Mouse (Mus musculus) intestine, postnatal 0 days (tissue): ENCODE data around the gene Wdr20. TPM values are rescaled to one million over a fixed set of nuclear protein-coding genes. Genes with fewer than 3 reads are reported as not detected.
"Not testable (repeated sequence)": the region's sequence is repeated elsewhere in the genome, so short reads cannot be mapped to it uniquely, and the experiment has no call there.

Source experiments
- ATAC-seq: fragments of 200-750 bp; cut with Nextera tagmentation; 2 replicates; pipeline ENCODE4 v1.8.0; 2017; ENCODE audit warnings: mild to moderate bottlenecking, moderate TSS enrichment, moderate library complexity
- H3K27ac ChIP-seq: fragments of 300-500 bp; sonication (generic); 2 replicates; pipeline ENCODE4 v1.5.1; 2014; ENCODE audit warnings: mild to moderate bottlenecking, low read depth, low read length, moderate library complexity
- H3K27me3 ChIP-seq: fragments of 300-500 bp; sonication (generic); replicated peaks from 2 replicates; pipeline ENCODE4 v1.6.1; 2014; ENCODE audit warnings: low read length, mixed read lengths; ENCODE audit not compliant: control insufficient read depth, insufficient read depth
- H3K36me3 ChIP-seq: fragments of 300-500 bp; sonication (generic); 2 replicates; pipeline ENCODE4 v1.6.1; 2014; ENCODE audit warnings: mild to moderate bottlenecking, moderate library complexity; ENCODE audit not compliant: control insufficient read depth, insufficient read depth
- H3K4me1 ChIP-seq: fragments of 300-500 bp; sonication (generic); replicated peaks from 2 replicates; pipeline ENCODE4 v1.6.1; 2014; ENCODE audit warnings: antibody characterized with exemption, low read length, mixed read lengths; ENCODE audit not compliant: control insufficient read depth, insufficient read depth
- H3K4me2 ChIP-seq: fragments of 300-500 bp; sonication (generic); replicated peaks from 2 replicates; pipeline ENCODE4 v1.6.1; 2014; ENCODE audit warnings: low read depth, mild to moderate bottlenecking, moderate library complexity
- H3K4me3 ChIP-seq: fragments of 300-500 bp; sonication (generic); 2 replicates; pipeline ENCODE4 v1.5.1; 2014; ENCODE audit warnings: low read depth, low read length
- H3K9ac ChIP-seq: fragments of 300-500 bp; sonication (generic); 2 replicates; pipeline ENCODE4 v1.6.1; 2014; ENCODE audit warnings: mild to moderate bottlenecking, low read depth, low read length
- H3K9me3 ChIP-seq: fragments of 300-500 bp; sonication (generic); 2 replicates; pipeline ENCODE4 v1.6.1; 2016; ENCODE audit warnings: mixed run types; ENCODE audit not compliant: control insufficient read depth
- CTCF ChIP-seq: sonication (generic); IDR thresholded peaks from 2 replicates; pipeline ENCODE4 v1.5.1; 2016; ENCODE audit warnings: low read depth, mild to moderate bottlenecking, control low read depth, antibody characterized with exemption, moderate library complexity
- WGBS: fragments of 180-500 bp; shearing (Covaris S2); extraction: QIAGEN DNeasy Blood & Tissue Kit; methylation state at CpG from one replicate; pipeline ENCODE4 v1.1.7; 2014; 5-methylcytosine and 5-hydroxymethylcytosine counted together
- polyA plus RNA-seq: library from polyadenylated mRNA; unstranded; fragments of >200 nt; fragmentation: Nextera tagmentation; extraction: Ambion mirVana; gene quantifications from 2 replicates; pipeline ENCODE4 v1.2.1, GENCODE M21; 2015

Gene Wdr20
- polyA plus RNA-seq, 1 experiment from 2014 or later, result 12.3 TPM

- H3K4me1 ChIP-seq, result no peaks in the 10 kb centered on the region
- WGBS, result 89% methylated on average over 5 of the region's 5 CpGs
- no peak overlapping the region for H3K9ac ChIP-seq
- H3K36me3 ChIP-seq, result no peaks in the 10 kb centered on the region
- no peak overlapping the region for H3K4me3 ChIP-seq
- no peaks in the 10 kb centered on the region for H3K9me3 ChIP-seq
- TF ChIP-seq CTCF, result no peak
- no peak overlapping the region for H3K27ac ChIP-seq
- no peak overlapping the region for H3K4me2 ChIP-seq
- 0 out of 2 replicates have a peak, but pooled peaks cover 3% of the 10 kb centered on the region for H3K27me3 ChIP-seq
- no peak for ATAC-seq
Measured at GRCm38 (mm10) chr12:110725051-110725450, 12.7 kb upstream of the Wdr20 start.

DNA sequence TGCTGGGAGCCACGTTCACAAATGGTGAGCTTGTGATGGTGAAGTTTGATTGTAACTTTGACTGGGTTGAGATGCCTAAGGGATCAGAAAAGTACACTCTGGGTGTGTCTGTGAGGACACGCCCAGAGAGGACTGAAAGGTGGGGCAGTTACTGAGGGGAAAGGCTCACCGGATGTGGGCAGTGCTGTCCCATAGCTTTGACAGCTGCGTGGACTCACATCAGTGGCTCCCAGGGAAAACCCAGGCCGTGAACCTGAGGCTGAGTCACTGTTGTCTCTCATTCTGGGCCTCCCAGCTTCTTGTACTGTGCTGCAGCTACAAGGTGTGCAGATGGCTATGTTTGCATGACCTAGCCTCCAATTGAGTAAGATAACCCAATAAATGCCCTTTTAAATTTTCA, 12.3 kb upstream of the Wdr20 start:
- no peak for TF ChIP-seq CTCF
- no peak overlapping the region for H3K27ac ChIP-seq
- H3K4me2 ChIP-seq, result no peak overlapping the region
- no peak overlapping the region for H3K9ac ChIP-seq
- no peak for ATAC-seq
- H3K36me3 ChIP-seq, result no peaks in the 10 kb centered on the region
- H3K27me3 ChIP-seq, result 0 out of 2 replicates have a peak, but pooled peaks cover 3% of the 10 kb centered on the region
- H3K4me1 ChIP-seq, result no peaks in the 10 kb centered on the region
- no peaks in the 10 kb centered on the region for H3K9me3 ChIP-seq
- H3K4me3 ChIP-seq, result no peak overlapping the region
- WGBS, result 57% methylated on average over 5 of the region's 5 CpGs

DNA sequence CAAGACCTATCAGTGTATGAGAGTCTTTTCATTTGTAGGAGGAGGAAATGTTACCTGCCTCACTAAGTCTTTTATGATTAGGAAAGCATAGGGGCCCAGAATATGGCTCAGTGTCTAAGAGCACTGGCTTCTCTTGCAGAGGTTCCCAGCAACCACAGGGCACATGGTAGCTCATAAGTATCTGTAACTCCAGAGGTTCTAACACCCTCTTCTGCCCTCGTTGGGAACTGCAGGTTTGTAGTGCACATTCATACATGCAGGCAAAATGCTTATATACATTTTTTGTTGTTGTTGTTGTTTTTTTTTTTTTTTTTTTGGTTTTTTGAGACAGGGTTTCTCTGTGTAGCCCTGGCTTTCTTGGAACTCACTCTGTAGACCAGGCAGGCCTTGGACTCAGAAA, 11.3 kb upstream of the Wdr20 start:
- 44% methylated on average over 1 of the region's 1 CpGs for WGBS
- no peaks in the 10 kb centered on the region for H3K4me1 ChIP-seq
- TF ChIP-seq CTCF, result peak; percentile 12; the same call in 1 of the 2 replicates
- H3K4me2 ChIP-seq, result no peak overlapping the region
- no peaks in the 10 kb centered on the region for H3K9me3 ChIP-seq
- H3K4me3 ChIP-seq, result no peak overlapping the region
- no peak overlapping the region for H3K9ac ChIP-seq
- H3K27me3 ChIP-seq, result no peaks in the 10 kb centered on the region
- ATAC-seq, result no peak
- no peaks in the 10 kb centered on the region for H3K36me3 ChIP-seq
- no peak overlapping the region for H3K27ac ChIP-seq

- H3K27ac ChIP-seq, H3K9ac ChIP-seq, H3K27me3 ChIP-seq, ATAC-seq, H3K4me2 ChIP-seq, H3K4me3 ChIP-seq, H3K9me3 ChIP-seq, H3K36me3 ChIP-seq, H3K4me1 ChIP-seq: not testable (repeated sequence)
- WGBS, result 97% methylated on average over 3 of the region's 3 CpGs
Measured at GRCm38 (mm10) chr12:110733254-110733653, 4.5 kb upstream of the Wdr20 start.

DNA sequence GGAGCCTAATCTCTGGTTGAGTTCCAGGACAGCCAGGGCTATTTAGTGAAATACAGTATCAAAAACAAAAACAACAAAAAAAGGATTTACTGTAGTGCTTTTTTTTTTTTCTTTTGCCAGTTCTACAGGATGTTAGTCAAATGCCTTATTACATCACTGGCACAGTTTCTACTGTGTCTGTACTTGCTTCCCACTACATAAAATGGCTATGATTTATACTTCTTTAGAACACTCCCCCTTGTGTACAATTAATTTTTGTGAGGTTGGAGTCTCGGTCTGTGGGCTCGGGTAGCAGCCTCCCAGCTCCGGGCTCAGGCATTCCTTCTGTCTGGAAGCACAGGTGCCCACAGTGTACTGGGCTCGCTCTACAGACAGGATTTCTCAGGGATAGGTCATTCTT, 1.1 kb upstream of the Wdr20 start:
- H3K9ac ChIP-seq, result no peak overlapping the region
- WGBS, result 7% methylated on average over 4 of the region's 4 CpGs
- H3K4me1 ChIP-seq, result peaks cover 13% of the 10 kb centered on the region; the same call in 1 of the 2 replicates
- H3K27ac ChIP-seq, result no peak overlapping the region
- peak overlapping the region; percentile 98 for H3K4me2 ChIP-seq
- no peak for ATAC-seq
- H3K9me3 ChIP-seq, result no peaks in the 10 kb centered on the region
- H3K36me3 ChIP-seq, result no peaks in the 10 kb centered on the region
- TF ChIP-seq CTCF, result no peak
- peak overlapping the region; percentile 99 for H3K4me3 ChIP-seq
- H3K27me3 ChIP-seq, result no peaks in the 10 kb centered on the region

DNA sequence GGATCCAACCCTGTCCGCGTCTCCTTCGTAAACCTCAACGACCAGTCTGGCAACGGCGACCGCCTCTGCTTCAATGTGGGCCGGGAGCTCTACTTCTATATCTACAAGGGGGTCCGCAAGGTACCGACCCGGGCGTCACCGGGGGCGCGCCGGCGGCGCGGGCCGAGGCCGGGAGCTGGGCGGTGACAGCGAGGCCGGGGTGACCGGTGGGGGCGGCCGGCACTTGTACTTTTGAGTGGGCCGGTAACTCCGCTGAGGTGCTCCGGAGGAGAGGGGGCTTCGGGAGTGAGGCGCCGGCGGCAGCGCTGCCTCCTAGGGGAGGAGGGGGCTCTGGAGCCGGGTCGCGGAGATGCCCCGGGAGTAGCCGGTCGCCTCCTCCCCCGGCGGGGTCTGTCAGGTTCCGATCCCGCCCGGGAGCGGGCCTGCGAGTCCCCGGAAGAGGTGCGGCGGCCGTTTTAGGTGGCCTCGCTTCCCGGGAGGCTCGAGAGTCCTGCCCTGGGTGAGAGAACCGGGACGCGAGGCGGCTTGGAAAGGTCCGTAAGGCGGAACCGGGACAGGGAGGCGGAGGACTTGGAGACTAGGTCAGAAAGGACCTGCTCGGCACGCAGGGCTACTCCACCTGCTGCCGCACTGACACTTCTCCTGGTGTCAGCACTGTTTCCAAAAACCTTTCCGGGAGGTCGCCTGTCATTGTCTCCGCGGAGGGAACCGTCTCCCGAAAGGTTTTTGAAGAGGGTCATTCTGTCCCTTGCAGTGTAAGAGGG, 596 bp downstream of the Wdr20 start:
- peak; percentile 44 for ATAC-seq
- H3K4me2 ChIP-seq, result peak overlapping the region; percentile 98
- TF ChIP-seq CTCF, result no peak
- H3K9me3 ChIP-seq, result no peaks in the 10 kb centered on the region
- 0 out of 2 replicates have a peak, but pooled peaks cover 5% of the 10 kb centered on the region for H3K36me3 ChIP-seq
- H3K4me1 ChIP-seq, result peaks cover 13% of the 10 kb centered on the region; the same call in 1 of the 2 replicates
- under 1% methylated on average over 71 of the region's 72 CpGs for WGBS
- peak overlapping the region; percentile 96 for H3K9ac ChIP-seq
- H3K4me3 ChIP-seq, result peak overlapping the region; percentile 99
- peak overlapping the region; percentile 71 for H3K27ac ChIP-seq
- H3K27me3 ChIP-seq, result no peaks in the 10 kb centered on the region
